Mouse (Mus musculus): Measurements from ENCODE around the gene Frk. TPM values are rescaled to one million over a fixed set of nuclear protein-coding genes. Genes with fewer than 3 reads are reported as not detected.
"Not testable (repeated sequence)": the region's sequence is repeated elsewhere in the genome, so short reads cannot be mapped to it uniquely, and the experiment has no call there.

Gene Frk
- polyA plus RNA-seq, 1 experiment, result 0.25 TPM

- Histone ChIP-seq H3K4me1 (ENCODE audit: control insufficient read depth, insufficient read depth, low read length) (no peaks in the 10 kb centered on the region), H3K4me3 (ENCODE audit: insufficient read depth, low read length) (no peak overlapping the region), H3K27ac (ENCODE audit: insufficient read depth, low read length) (no peak overlapping the region)
- TF ChIP-seq CTCF (IDR thresholded peaks at IDR 0.05; ENCODE audit: extremely low read depth, insufficient read depth, low read length) (no peak), POLR2A (IDR thresholded peaks at IDR 0.05; ENCODE audit: extremely low read depth, insufficient read depth, low read length) (no peak)
Measured at GRCm38 (mm10) chr10:34551636-34552035, 68.4 kb downstream of the Frk start.

DNA sequence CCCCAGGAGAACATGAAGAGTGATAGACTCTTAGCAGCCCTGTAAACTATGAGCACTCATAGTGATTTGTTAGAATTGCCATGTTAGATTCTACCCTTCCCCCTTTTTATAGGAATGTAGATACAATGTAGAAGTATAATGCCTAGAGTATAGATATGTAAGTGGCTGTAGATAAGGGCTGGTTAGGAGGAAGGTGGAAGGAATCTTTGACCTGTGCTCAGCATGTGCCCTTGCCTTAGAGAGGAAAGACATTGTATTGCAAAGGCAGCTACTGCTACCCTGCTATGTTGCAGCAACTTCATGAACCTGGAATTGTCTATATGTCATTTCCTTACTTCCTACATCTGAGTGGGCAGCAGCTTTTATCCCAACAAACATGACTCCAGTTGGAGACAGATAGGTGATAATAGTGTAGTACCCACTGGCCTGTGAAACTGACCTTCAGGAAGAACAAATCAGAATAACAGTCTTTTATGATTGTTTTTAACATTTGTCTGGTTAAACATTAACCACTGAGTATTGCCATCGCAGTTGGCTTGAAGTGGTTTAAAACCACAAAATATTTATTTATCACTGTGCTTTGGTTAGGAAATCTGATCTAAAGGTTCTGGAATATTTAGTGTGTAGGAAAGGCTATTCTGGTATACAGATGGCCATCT is 80.4 kb downstream of the Frk start:
- no peak overlapping the region for H3K4me3 ChIP-seq (ENCODE audit: insufficient read depth, low read length)
- H3K27ac ChIP-seq (ENCODE audit: insufficient read depth, low read length), result no peak overlapping the region
- TF ChIP-seq CTCF (IDR thresholded peaks at IDR 0.05; ENCODE audit: extremely low read depth, insufficient read depth, low read length) (no peak), POLR2A (IDR thresholded peaks at IDR 0.05; ENCODE audit: extremely low read depth, insufficient read depth, low read length) (no peak)
- no peaks in the 10 kb centered on the region for H3K4me1 ChIP-seq (ENCODE audit: control insufficient read depth, insufficient read depth, low read length)

DNA sequence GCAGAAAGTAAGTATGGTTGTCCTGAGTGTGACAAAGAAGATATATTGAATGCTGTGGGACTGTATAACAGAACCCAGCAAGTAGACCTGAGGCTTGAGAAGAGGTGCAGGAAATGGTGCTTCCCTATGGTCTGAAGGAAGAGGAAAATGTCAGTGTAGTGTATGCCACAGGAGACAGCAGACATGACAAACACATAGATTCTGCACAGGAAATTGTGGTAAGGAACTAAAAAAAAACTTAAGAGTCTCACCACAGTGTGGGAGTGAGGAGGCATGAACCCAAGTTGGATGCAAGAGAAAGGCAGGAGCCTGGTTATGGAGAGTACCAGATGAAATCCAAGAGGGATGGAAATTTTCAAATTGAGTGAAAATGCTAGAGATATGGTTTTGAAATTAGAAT is 132.3 kb downstream of the Frk start:
- TF ChIP-seq CTCF (IDR thresholded peaks at IDR 0.05; ENCODE audit: extremely low read depth, insufficient read depth, low read length) (no peak), POLR2A (IDR thresholded peaks at IDR 0.05; ENCODE audit: extremely low read depth, insufficient read depth, low read length) (no peak)
- Histone ChIP-seq H3K4me3 (ENCODE audit: insufficient read depth, low read length) (no peak overlapping the region), H3K27ac (ENCODE audit: insufficient read depth, low read length) (no peak overlapping the region), H3K4me1 (ENCODE audit: control insufficient read depth, insufficient read depth, low read length) (no peaks in the 10 kb centered on the region)

- TF ChIP-seq POLR2A (IDR thresholded peaks at IDR 0.05; ENCODE audit: extremely low read depth, insufficient read depth, low read length) (no peak), CTCF (IDR thresholded peaks at IDR 0.05; ENCODE audit: extremely low read depth, insufficient read depth, low read length) (peak; percentile 49)
- Histone ChIP-seq H3K27ac (ENCODE audit: insufficient read depth, low read length) (no peak overlapping the region), H3K4me3 (ENCODE audit: insufficient read depth, low read length) (no peak overlapping the region), H3K4me1 (ENCODE audit: control insufficient read depth, insufficient read depth, low read length) (no peaks in the 10 kb centered on the region)
Measured at GRCm38 (mm10) chr10:34617216-34617615, 134.0 kb downstream of the Frk start.

DNA sequence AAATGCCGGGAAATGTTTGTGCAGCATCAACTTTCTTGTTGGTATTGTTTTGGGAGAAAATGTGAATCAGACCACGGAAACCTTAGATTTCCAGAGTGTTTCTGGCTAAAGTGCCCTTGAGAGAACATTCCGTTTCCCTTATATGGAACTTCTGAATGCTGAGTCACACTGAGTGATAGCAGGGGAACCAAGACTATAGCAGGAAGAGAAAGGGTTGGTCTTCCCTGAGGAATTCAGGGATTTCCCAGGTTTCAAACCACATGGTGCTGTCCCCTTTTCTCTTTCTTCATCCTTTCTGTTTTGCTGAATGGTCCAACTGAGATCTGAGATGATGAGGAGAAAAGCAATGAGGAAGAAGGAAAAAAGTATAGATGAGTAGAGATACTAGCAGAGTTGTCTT is 135.3 kb downstream of the Frk start:
- no peaks in the 10 kb centered on the region for H3K4me1 ChIP-seq (ENCODE audit: control insufficient read depth, insufficient read depth, low read length)
- no peak for TF ChIP-seq CTCF (IDR thresholded peaks at IDR 0.05; ENCODE audit: extremely low read depth, insufficient read depth, low read length)
- no peak for TF ChIP-seq POLR2A (IDR thresholded peaks at IDR 0.05; ENCODE audit: extremely low read depth, insufficient read depth, low read length)
- H3K4me3 ChIP-seq (ENCODE audit: insufficient read depth, low read length), result no peak overlapping the region
- H3K27ac ChIP-seq (ENCODE audit: insufficient read depth, low read length), result no peak overlapping the region

DNA sequence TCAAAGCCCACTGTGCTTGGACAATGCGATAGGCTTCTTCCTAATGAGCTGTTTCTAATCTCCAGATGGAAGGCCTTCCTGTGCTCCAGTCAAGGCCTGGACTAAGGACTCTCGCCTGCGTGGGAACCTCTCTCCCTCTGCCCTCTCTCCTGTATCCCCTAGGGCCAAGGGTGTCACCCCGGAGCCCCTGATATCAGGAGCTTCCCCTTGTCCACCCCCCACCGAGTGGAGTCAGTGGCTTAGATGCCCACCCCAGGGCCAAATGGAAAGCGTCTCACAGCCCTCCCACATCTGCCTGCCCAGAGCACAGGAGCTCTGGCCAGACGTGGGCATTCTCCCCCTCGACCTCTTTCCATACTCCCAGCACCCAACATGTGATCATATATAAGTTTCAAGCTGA is 137.3 kb downstream of the Frk start:
- not testable (repeated sequence) for H3K4me3 ChIP-seq (ENCODE audit: insufficient read depth, low read length); H3K27ac ChIP-seq (ENCODE audit: insufficient read depth, low read length); H3K4me1 ChIP-seq (ENCODE audit: control insufficient read depth, insufficient read depth, low read length)

DNA sequence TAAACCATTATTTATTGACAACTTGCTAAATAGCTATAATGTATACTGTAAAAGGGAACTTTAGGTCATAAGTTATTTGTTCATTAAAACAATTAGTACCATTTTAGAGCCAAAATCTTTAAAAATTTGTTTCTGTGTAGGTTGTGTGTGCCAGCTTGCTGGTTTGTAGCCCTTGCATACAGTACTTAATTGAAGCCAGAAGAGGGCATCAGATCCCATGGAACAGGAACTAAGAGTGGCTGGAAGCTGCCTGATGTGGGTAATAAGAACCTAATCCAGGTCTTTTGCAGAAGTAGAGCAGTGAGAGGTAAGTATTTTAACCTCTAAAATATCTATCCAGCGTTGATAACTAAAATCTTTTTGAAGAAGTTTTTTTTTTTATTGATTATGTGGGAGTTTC is 155.0 kb downstream of the Frk start:
- no peak overlapping the region for H3K27ac ChIP-seq (ENCODE audit: insufficient read depth, low read length)
- no peak overlapping the region for H3K4me3 ChIP-seq (ENCODE audit: insufficient read depth, low read length)
- no peaks in the 10 kb centered on the region for H3K4me1 ChIP-seq (ENCODE audit: control insufficient read depth, insufficient read depth, low read length)
- TF ChIP-seq POLR2A (IDR thresholded peaks at IDR 0.05; ENCODE audit: extremely low read depth, insufficient read depth, low read length) (no peak), CTCF (IDR thresholded peaks at IDR 0.05; ENCODE audit: extremely low read depth, insufficient read depth, low read length) (no peak)

Other genes with a start within 250 kb of the Frk start
- gene Tspyl1, start 201.2 kb upstream of the Frk start, polyA plus RNA-seq (2012; rRNA removed), result 110 and 118 TPM in 2 replicates
- 315 and 334 TPM in 2 replicates for gene Tspyl4, start 186.0 kb upstream of the Frk start, polyA plus RNA-seq (2012; rRNA removed)
- gene Col10a1, start 93.4 kb upstream of the Frk start, polyA plus RNA-seq (2012; rRNA removed), result 0.02 and 0.04 TPM in 2 replicates
- gene Nt5dc1, start 64.8 kb upstream of the Frk start, polyA plus RNA-seq (2012; rRNA removed), result 1.9 and 2.4 TPM in 2 replicates

Data from cortical plate, adult 2 months (tissue).